8 mouse cellular contexts compared by ENCODE assay signal in genomic region chr7:84088971-84089370, GRCm38 (mm10). TPM values are rescaled to one million over a fixed set of nuclear protein-coding genes. Genes with fewer than 3 reads are reported as not detected.
DNase-seq lines count a peak whose midpoint lies in the region; ATAC-seq lines count a peak whose summit lies in the region.

No protein-coding gene starts in this region.

- 16% methylated on average over 4 of the region's 4 CpGs for WGBS in heart, embryonic 11.5 days (ENCODE audit: insufficient replicate concordance)

- H3K4me2 ChIP-seq in heart, embryonic 11.5 days = no peak overlapping the region

- ATAC-seq in heart, embryonic 11.5 days (replicated peaks; ENCODE audit: insufficient number of reproducible peaks, low FRiP score, low TSS enrichment) = no peak
- ATAC-seq in granulocyte monocyte progenitor cell, adult 5-6 weeks (replicated peaks; ENCODE audit: poor library complexity, severe bottlenecking) = peak; percentile 54; the same call in 1 of the 2 replicates
- 0 out of 2 replicates have a peak, but pooled peaks have one; percentile 29 for ATAC-seq in monocyte, adult 5-6 weeks (replicated peaks; ENCODE audit: insufficient number of reproducible peaks, low FRiP score, low TSS enrichment, poor library complexity, severe bottlenecking)

- H3K36me3 ChIP-seq in heart, embryonic 11.5 days (ENCODE audit: control insufficient read depth, insufficient read depth, low read length) = no peaks in the 10 kb centered on the region

- no peak overlapping the region for H3K9ac ChIP-seq in heart, embryonic 11.5 days (ENCODE audit: low read depth, low read length)

- peaks cover 5% of the 10 kb centered on the region; the same call in 1 of the 2 replicates for H3K4me1 ChIP-seq in heart, embryonic 11.5 days (ENCODE audit: control insufficient read depth, insufficient read depth, low read length)

- H3K27me3 ChIP-seq in heart, embryonic 11.5 days (ENCODE audit: control insufficient read depth, insufficient read depth, low read length) = peaks cover 39% of the 10 kb centered on the region

- peak; percentile 69 to 85 for DNase-seq in heart, adult 18-20 months
- DNase-seq in Muller cell, postnatal 12 days (ENCODE audit: inconsistent ontology term) = peak; percentile 52
- peak; percentile 53 for DNase-seq in cerebellum, adult 9-11 months
- peak; percentile 32 for DNase-seq in left cerebral cortex, adult 11 months (ENCODE audit: low spot score)
- DNase-seq in testis, postnatal 14 days (ENCODE audit: low spot score) = peak; percentile 26

- H3K4me3 ChIP-seq in heart, embryonic 11.5 days (ENCODE audit: low read depth, low read length) = no peak overlapping the region

- H3K9me3 ChIP-seq in heart, embryonic 11.5 days (replicated peaks; ENCODE audit: control insufficient read depth, low read length) = no peaks in the 10 kb centered on the region

- no peak overlapping the region for H3K27ac ChIP-seq in heart, embryonic 11.5 days (ENCODE audit: low read depth, low read length)

RNA-seq across cellular contexts. Expression of gene Cemip, which starts 2.7 kb away (rescaled TPM):
- under 1 TPM in 1 of 2 experiments, not detected in 1; 0.08 TPM for total RNA-seq in heart, adult 18-20 months (2021)
- polyA plus RNA-seq in heart, embryonic 11.5 days (2014; fragmentation: Nextera tagmentation; extraction: Ambion mirVana) = 0.72 and 0.82 TPM in 2 replicates
- not detected in 2 replicates for total RNA-seq in granulocyte monocyte progenitor cell, adult 5-6 weeks (2014; fragmentation: Nextera tagmentation)
- not detected in 2 replicates for total RNA-seq in granulocyte monocyte progenitor cell, adult 5-6 weeks (2017)
- not detected in 3 replicates for total RNA-seq in monocyte, adult 5-6 weeks (2017)

Comparison
In these comparisons a context has a peak if more than half of its experiments do, and no peak if none do; other contexts are left out.
1. DNase-seq: peak in every context shown above with its lines; median percentile 77 in heart, adult 18-20 months; 53 in cerebellum, adult 9-11 months; 52 in Muller cell, postnatal 12 days; 32 in left cerebral cortex, adult 11 months; 26 in testis, postnatal 14 days.